Mouse (Mus musculus) hematopoietic stem cell, adult 5-6 weeks (primary cell): ENCODE data around the gene Cyp11a1. TPM values are rescaled to one million over a fixed set of nuclear protein-coding genes. Genes with fewer than 3 reads are reported as not detected.

Experiments used
- ATAC-seq, 2 experiments: fragments of 125-278 bp in 1 of 2; replicated peaks in 1 of 2; 2 replicates each; pipeline ENCODE4 v1.8.0; 2016 to 2017; ENCODE audit warnings: inconsistent platforms in 2 of 2, mild to moderate bottlenecking in 2 of 2, moderate number of reproducible peaks in 2 of 2, low read depth in 1 of 2, moderate TSS enrichment in 1 of 2; ENCODE audit not compliant: low FRiP score in 2 of 2, poor library complexity in 2 of 2, severe bottlenecking in 2 of 2, insufficient read depth in 1 of 2, low TSS enrichment in 1 of 2
- total RNA-seq: library from RNA; stranded (forward); fragments of 172-1452, 232-1000 nt; gene quantifications from 2 replicates; pipeline ENCODE4 v1.2.3, GENCODE M21; 2017

The Cyp11a1 gene
- total RNA-seq, 1 experiment from 2014 or later = 1.2 TPM

GRCm38 (mm10) chr9:57995282-57995681, 10.9 kb upstream of the Cyp11a1 start:
- ATAC-seq = 0 out of 4 replicates have a peak, but pooled peaks of 1 of the 2 experiments have one; percentile 19

DNA sequence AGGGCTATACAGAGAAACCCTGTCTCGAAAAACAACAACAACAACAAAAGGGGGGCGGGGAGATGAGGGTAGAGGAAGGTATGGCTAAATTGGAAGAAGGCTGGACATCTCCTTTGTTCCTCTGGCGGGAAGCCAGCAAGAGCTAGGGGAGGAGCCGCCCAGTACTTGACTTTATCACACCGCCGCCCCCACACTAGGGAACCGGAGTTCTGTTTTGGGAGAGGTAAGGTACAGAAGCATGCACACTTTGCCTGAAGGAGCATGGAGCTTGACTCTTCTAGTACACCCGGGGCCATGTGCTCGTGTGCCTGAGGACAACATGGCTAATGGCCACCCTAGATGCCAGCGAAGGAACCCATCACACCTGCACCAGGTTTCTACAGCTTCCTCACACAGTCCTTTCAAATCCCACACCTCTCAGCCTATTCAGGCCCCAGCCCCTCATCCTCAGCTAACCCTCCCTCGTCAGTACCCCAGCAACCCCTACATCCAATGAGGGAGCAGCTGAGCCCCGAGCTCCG, 8.6 kb upstream of the Cyp11a1 start:
- ATAC-seq = 0 out of 4 replicates have a peak, but pooled peaks of 1 of the 2 experiments have one; percentile 26

- ATAC-seq = peak; percentile 68 to 81
Measured at GRCm38 (mm10) chr9:57998032-57998659, 8.1 kb upstream of the Cyp11a1 start.

GRCm38 (mm10) chr9:57998685-57999084, 7.5 kb upstream of the Cyp11a1 start:
- no peak for ATAC-seq

DNA sequence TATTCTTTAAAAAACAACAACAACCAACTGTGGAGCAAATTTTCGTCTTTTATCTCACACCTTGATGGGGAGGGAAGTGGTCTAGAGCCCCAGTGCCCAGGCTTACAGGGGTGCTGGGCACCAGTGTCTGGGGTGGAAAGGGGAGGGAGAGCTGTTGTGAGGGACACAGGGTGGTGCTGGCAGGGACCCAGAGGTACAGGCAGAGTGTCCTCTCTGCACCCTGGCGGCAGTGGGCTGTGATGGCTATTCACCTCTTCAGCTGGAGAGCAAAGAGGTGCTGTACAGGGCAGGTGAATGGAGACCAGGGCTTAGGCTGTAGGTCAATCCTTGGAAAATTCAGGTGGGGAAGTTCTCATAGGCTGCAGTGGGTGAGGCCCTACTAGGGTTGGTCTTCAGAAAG, 6.5 kb upstream of the Cyp11a1 start:
- ATAC-seq = no peak

GRCm38 (mm10) chr9:58003272-58003671, 2.9 kb upstream of the Cyp11a1 start:
- no peak for ATAC-seq

GRCm38 (mm10) chr9:58008336-58009014, 2.3 kb downstream of the Cyp11a1 start:
- ATAC-seq = no peak

DNA sequence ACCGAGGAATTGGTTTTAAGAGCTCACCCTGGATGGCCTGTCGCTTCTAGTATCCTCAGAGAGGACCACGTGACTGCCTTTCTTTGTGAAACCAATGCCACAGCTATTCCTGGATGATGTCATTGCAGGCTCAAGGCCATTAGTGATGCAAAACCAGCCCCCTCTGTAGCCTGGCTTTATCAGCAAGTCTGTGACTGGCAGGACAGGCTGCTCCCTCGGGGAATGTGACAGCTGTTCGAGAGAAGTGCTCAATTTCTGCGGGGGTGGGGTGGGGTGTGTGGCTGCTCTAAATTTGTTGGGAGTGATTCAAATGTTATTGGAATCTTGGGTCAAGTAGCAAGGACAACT, 2.8 kb downstream of the Cyp11a1 start:
- no peak for ATAC-seq

- no peak for ATAC-seq
Measured at GRCm38 (mm10) chr9:58009588-58009987, 3.4 kb downstream of the Cyp11a1 start.

- no peak for ATAC-seq
Measured at GRCm38 (mm10) chr9:58011027-58011426, 4.8 kb downstream of the Cyp11a1 start.

- ATAC-seq = no peak
Measured at GRCm38 (mm10) chr9:58011552-58011951, 5.3 kb downstream of the Cyp11a1 start.

DNA sequence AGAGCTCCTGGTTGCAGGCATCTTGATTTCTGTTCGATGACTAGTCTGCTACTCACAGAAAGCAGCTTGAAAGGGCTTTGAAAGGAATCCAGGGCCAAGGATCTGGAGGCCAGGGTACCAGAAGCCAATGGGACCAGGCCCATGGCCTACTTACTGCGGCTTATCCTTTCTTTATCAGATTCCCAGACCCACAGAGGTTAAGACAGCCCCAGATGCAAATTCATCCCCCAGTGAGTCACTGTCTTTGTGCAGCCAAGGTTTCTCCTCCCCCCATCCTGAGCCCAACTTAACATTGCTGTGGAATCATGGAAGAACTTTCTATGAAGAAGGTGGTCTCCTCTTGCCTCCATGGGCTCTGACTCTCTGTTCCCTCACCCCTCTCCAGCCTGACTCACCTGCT, 6.3 kb downstream of the Cyp11a1 start:
- no peak for ATAC-seq

DNA sequence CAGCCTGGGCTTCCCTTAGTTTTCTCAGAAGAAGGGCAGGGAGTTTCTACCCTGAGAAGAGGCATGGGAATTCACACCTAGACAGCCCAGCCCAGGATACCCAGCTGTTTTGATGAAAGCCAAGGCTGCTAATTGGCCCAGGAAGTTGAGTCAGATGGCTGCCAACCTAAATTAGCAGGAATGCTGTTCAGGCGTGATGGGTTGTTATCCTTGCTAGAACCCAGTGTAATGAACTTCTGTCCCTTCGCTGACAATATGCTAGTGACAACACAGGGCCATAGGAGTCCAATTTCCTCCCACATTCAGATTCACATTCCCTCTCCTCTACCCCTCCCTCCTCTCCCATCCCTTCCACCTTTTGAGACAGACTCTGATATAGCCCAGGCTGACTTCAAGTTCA, 6.7 kb downstream of the Cyp11a1 start:
- ATAC-seq = no peak

DNA sequence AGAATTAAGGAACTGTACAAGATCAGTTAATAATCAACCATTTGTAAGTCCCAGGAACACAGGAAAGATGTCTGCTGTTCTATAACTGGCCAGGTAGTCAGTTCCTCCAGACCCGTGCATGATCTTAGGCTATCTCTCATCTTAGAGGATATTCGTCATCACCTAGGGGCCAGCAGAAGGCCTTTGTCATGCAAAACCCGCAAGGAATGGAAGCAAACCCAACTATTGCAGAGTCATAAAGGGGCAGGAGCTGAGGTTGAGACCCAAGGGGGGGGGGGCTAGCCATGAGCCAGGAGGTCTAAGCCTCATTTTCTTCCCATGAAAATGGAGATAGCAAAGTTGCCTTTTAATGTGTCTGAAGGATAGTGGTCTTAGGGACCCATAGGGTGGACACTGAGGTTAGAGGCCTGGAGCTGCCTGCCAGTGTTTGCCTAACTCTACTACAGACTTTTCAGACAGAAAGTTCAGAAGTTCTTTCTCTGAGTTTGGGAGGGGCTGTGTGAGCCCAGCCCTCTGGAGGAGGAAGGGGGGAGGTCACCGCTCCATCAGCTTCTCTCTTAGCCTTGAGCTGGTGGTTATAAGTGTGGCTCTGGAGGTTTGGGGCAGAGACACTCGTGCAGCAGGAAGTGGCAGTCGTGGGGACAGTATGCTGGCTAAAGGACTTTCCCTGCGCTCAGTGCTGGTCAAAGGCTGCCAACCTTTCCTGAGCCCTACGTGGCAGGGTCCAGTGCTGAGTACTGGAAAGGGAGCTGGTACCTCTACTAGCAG, 8.4 kb downstream of the Cyp11a1 start:
- ATAC-seq = peak; percentile 64 to 65

GRCm38 (mm10) chr9:58015856-58016255, 9.6 kb downstream of the Cyp11a1 start:
- no peak for ATAC-seq

GRCm38 (mm10) chr9:58016962-58017361, 10.8 kb downstream of the Cyp11a1 start:
- ATAC-seq = no peak

- no peak for ATAC-seq
Measured at GRCm38 (mm10) chr9:58018385-58018784, 12.2 kb downstream of the Cyp11a1 start.

DNA sequence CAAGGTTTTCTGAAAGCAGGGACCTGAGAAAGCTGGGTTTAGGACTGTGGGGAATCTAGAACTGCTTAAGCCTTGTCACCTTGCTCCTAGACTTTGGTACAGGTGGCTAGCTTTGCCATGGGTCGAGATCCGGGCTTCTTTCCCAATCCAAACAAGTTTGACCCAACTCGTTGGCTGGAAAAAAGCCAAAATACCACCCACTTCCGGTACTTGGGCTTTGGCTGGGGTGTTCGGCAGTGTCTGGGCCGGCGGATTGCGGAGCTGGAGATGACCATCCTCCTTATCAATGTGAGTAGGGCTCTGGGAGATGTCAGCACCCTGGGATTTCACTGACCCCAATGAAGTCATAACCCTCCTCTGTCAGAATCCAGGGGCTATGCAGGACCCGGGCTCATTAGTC, 19.8 kb downstream of the Cyp11a1 start:
- no peak for ATAC-seq
